Mouse (Mus musculus) hindbrain, embryonic 13.5 days (tissue): ENCODE measurements around the gene Tnr. TPM values are rescaled to one million over a fixed set of nuclear protein-coding genes. Genes with fewer than 3 reads are reported as not detected.
A peak's percentile ranks its signal among the peaks of the same experiment; 100 is the strongest.

Experiments used
- ATAC-seq: fragments of 200-750 bp; cut with Nextera tagmentation; 2 replicates; pipeline ENCODE4 v1.8.0; 2017; ENCODE audit warnings: moderate TSS enrichment; ENCODE audit not compliant: low FRiP score
- H3K27ac ChIP-seq: fragments of 300-500 bp; sonication (generic); 2 replicates; pipeline ENCODE4 v1.5.1; 2015; ENCODE audit warnings: inconsistent platforms, mild to moderate bottlenecking, moderate library complexity
- H3K27me3 ChIP-seq: fragments of 300-500 bp; sonication (generic); 2 replicates; pipeline ENCODE4 v1.6.1; 2015; ENCODE audit warnings: mild to moderate bottlenecking, inconsistent platforms
- H3K36me3 ChIP-seq: fragments of 300-500 bp; sonication (generic); 2 replicates; pipeline ENCODE4 v1.6.1; 2015; ENCODE audit warnings: mild to moderate bottlenecking, inconsistent platforms
- H3K4me1 ChIP-seq: fragments of 300-500 bp; sonication (generic); replicated peaks from 2 replicates; pipeline ENCODE4 v1.6.1; 2015; ENCODE audit warnings: inconsistent platforms
- H3K4me2 ChIP-seq: fragments of 300-500 bp; sonication (generic); 2 replicates; pipeline ENCODE4 v1.6.1; 2015; ENCODE audit warnings: inconsistent platforms, mild to moderate bottlenecking, moderate library complexity
- H3K4me3 ChIP-seq: fragments of 300-500 bp; sonication (generic); 2 replicates; pipeline ENCODE4 v1.5.1; 2015; ENCODE audit warnings: mild to moderate bottlenecking, inconsistent platforms
- H3K9ac ChIP-seq: fragments of 300-500 bp; sonication (generic); 2 replicates; pipeline ENCODE4 v1.6.1; 2015; ENCODE audit warnings: mild to moderate bottlenecking, inconsistent platforms
- H3K9me3 ChIP-seq: fragments of 300-500 bp; sonication (generic); 2 replicates; pipeline ENCODE4 v1.6.1; 2016; ENCODE audit warnings: inconsistent platforms
- WGBS: fragments of 180-500 bp; shearing (Covaris S2); methylation state at CpG from one replicate; pipeline ENCODE4 v1.1.7; 2015; 5-methylcytosine and 5-hydroxymethylcytosine counted together
- polyA plus RNA-seq: library from polyadenylated mRNA; unstranded; fragments of >200 nt; fragmentation: Nextera tagmentation; extraction: Ambion mirVana; gene quantifications from 2 replicates; pipeline ENCODE4 v1.2.1, GENCODE M21; 2015

Gene Tnr
- polyA plus RNA-seq, 1 experiment from 2014 or later, result 3.0 TPM

GRCm38 (mm10) chr1:159532841-159533569, 9.4 kb downstream of the Tnr start:
- no peak overlapping the region for H3K4me3 ChIP-seq
- H3K4me1 ChIP-seq, result peaks cover 14% of the 10 kb centered on the region
- no peak overlapping the region for H3K9ac ChIP-seq
- no peak overlapping the region for H3K4me2 ChIP-seq
- no peaks in the 10 kb centered on the region for H3K9me3 ChIP-seq
- 56% methylated on average over 4 of the region's 4 CpGs for WGBS
- no peaks in the 10 kb centered on the region for H3K36me3 ChIP-seq
- H3K27me3 ChIP-seq, result 0 out of 2 replicates have a peak, but pooled peaks cover 3% of the 10 kb centered on the region
- H3K27ac ChIP-seq, result no peak overlapping the region
- ATAC-seq, result no peak

GRCm38 (mm10) chr1:159535582-159535981, 12.0 kb downstream of the Tnr start:
- H3K9me3 ChIP-seq, result no peaks in the 10 kb centered on the region
- no peak for ATAC-seq
- H3K27ac ChIP-seq, result no peak overlapping the region
- H3K4me1 ChIP-seq, result peaks cover 17% of the 10 kb centered on the region
- no peak overlapping the region for H3K4me2 ChIP-seq
- H3K9ac ChIP-seq, result no peak overlapping the region
- 5% methylated on average over 4 of the region's 4 CpGs for whole genome bisulfite sequencing
- H3K36me3 ChIP-seq, result no peaks in the 10 kb centered on the region
- 0 out of 2 replicates have a peak, but pooled peaks cover 3% of the 10 kb centered on the region for H3K27me3 ChIP-seq
- no peak overlapping the region for H3K4me3 ChIP-seq

GRCm38 (mm10) chr1:159537541-159537940, 14.0 kb downstream of the Tnr start:
- Histone ChIP-seq H3K27me3 (0 out of 2 replicates have a peak, but pooled peaks cover 3% of the 10 kb centered on the region), H3K9me3 (no peaks in the 10 kb centered on the region), H3K9ac (no peak overlapping the region), H3K4me2 (no peak overlapping the region), H3K4me3 (no peak overlapping the region), H3K4me1 (peaks cover 12% of the 10 kb centered on the region), H3K27ac (no peak overlapping the region), H3K36me3 (no peaks in the 10 kb centered on the region)
- no peak for ATAC-seq

- ATAC-seq, result no peak
- 23% methylated on average over 7 of the region's 7 CpGs for WGBS
Observed at GRCm38 (mm10) chr1:159538076-159538475, 14.5 kb downstream of the Tnr start.

GRCm38 (mm10) chr1:159545470-159546145, 22.0 kb downstream of the Tnr start:
- H3K9me3 ChIP-seq, result no peaks in the 10 kb centered on the region
- H3K36me3 ChIP-seq, result no peaks in the 10 kb centered on the region
- H3K4me3 ChIP-seq, result no peak overlapping the region
- 45% methylated on average over 9 of the region's 9 CpGs for WGBS
- H3K4me2 ChIP-seq, result no peak overlapping the region
- H3K4me1 ChIP-seq, result peaks cover 13% of the 10 kb centered on the region
- 0 out of 2 replicates have a peak, but pooled peaks have one; percentile 28 for ATAC-seq
- H3K27me3 ChIP-seq, result no peaks in the 10 kb centered on the region
- H3K27ac ChIP-seq, result peak overlapping the region; percentile 23; the same call in 1 of the 2 replicates
- no peak overlapping the region; the same call in 1 of the 2 replicates for H3K9ac ChIP-seq

More at GRCm38 (mm10) chr1:159538076-159538475, 14.5 kb downstream of the Tnr start:
- H3K36me3 ChIP-seq, result no peaks in the 10 kb centered on the region
- H3K27me3 ChIP-seq, result 0 out of 2 replicates have a peak, but pooled peaks cover 3% of the 10 kb centered on the region
- no peaks in the 10 kb centered on the region for H3K9me3 ChIP-seq
- peaks cover 12% of the 10 kb centered on the region for H3K4me1 ChIP-seq
- no peak overlapping the region for H3K4me2 ChIP-seq
- H3K9ac ChIP-seq, result no peak overlapping the region
- H3K27ac ChIP-seq, result no peak overlapping the region
- no peak overlapping the region for H3K4me3 ChIP-seq

GRCm38 (mm10) chr1:159551036-159551435, 27.5 kb downstream of the Tnr start:
- no peak overlapping the region for H3K4me2 ChIP-seq
- no peak for ATAC-seq
- H3K27me3 ChIP-seq, result no peaks in the 10 kb centered on the region
- no peaks in the 10 kb centered on the region for H3K9me3 ChIP-seq
- peak overlapping the region; percentile 18; the same call in 1 of the 2 replicates for H3K27ac ChIP-seq
- 63% methylated on average over 10 of the region's 10 CpGs for WGBS
- no peaks in the 10 kb centered on the region for H3K36me3 ChIP-seq
- no peak overlapping the region for H3K4me3 ChIP-seq
- no peak overlapping the region for H3K9ac ChIP-seq
- H3K4me1 ChIP-seq, result peaks cover 18% of the 10 kb centered on the region

- 26% methylated on average over 17 of the region's 17 CpGs for WGBS
Observed at GRCm38 (mm10) chr1:159551591-159552442, 28.2 kb downstream of the Tnr start.

GRCm38 (mm10) chr1:159561616-159562015, 38.0 kb downstream of the Tnr start:
- WGBS, result 79% methylated on average over 3 of the region's 3 CpGs
- H3K4me1 ChIP-seq, result no peaks in the 10 kb centered on the region
- no peak overlapping the region for H3K27ac ChIP-seq
- no peak overlapping the region for H3K4me2 ChIP-seq
- ATAC-seq, result no peak
- no peaks in the 10 kb centered on the region for H3K9me3 ChIP-seq
- H3K36me3 ChIP-seq, result no peaks in the 10 kb centered on the region
- H3K4me3 ChIP-seq, result no peak overlapping the region
- H3K27me3 ChIP-seq, result no peaks in the 10 kb centered on the region
- H3K9ac ChIP-seq, result no peak overlapping the region

More at GRCm38 (mm10) chr1:159551591-159552442, 28.2 kb downstream of the Tnr start:
- Histone ChIP-seq H3K36me3 (no peaks in the 10 kb centered on the region), H3K27me3 (no peaks in the 10 kb centered on the region), H3K27ac (peak overlapping the region; percentile 68), H3K4me2 (peak overlapping the region; percentile 10; the same call in 1 of the 2 replicates), H3K9ac (peak overlapping the region; percentile 46; the same call in 1 of the 2 replicates), H3K4me3 (no peak overlapping the region), H3K4me1 (peaks cover 15% of the 10 kb centered on the region), H3K9me3 (no peaks in the 10 kb centered on the region)
- ATAC-seq, result no peak; the same call in 1 of the 2 replicates

- Histone ChIP-seq H3K4me1 (peaks cover 3% of the 10 kb centered on the region), H3K4me3 (no peak overlapping the region), H3K27me3 (no peaks in the 10 kb centered on the region), H3K27ac (no peak overlapping the region), H3K4me2 (no peak overlapping the region), H3K36me3 (no peaks in the 10 kb centered on the region), H3K9me3 (no peaks in the 10 kb centered on the region), H3K9ac (no peak overlapping the region)
- no peak for ATAC-seq
- 91% methylated on average over 1 of the region's 1 CpGs for WGBS
Observed at GRCm38 (mm10) chr1:159565129-159565528, 41.6 kb downstream of the Tnr start.

GRCm38 (mm10) chr1:159566046-159566445, 42.5 kb downstream of the Tnr start:
- WGBS, result 79% methylated on average over 6 of the region's 6 CpGs
- no peak overlapping the region for H3K9ac ChIP-seq
- H3K4me3 ChIP-seq, result no peak overlapping the region
- ATAC-seq, result no peak
- H3K27me3 ChIP-seq, result no peaks in the 10 kb centered on the region
- H3K4me2 ChIP-seq, result no peak overlapping the region
- no peak overlapping the region for H3K27ac ChIP-seq
- H3K36me3 ChIP-seq, result no peaks in the 10 kb centered on the region
- H3K9me3 ChIP-seq, result no peaks in the 10 kb centered on the region
- peaks cover 12% of the 10 kb centered on the region for H3K4me1 ChIP-seq

GRCm38 (mm10) chr1:159567171-159567570, 43.6 kb downstream of the Tnr start:
- ATAC-seq, result no peak
- no peak overlapping the region for H3K4me2 ChIP-seq
- H3K36me3 ChIP-seq, result no peaks in the 10 kb centered on the region
- H3K9ac ChIP-seq, result no peak overlapping the region
- H3K27ac ChIP-seq, result no peak overlapping the region
- H3K4me1 ChIP-seq, result peaks cover 12% of the 10 kb centered on the region
- WGBS, result 87% methylated on average over 7 of the region's 7 CpGs
- no peaks in the 10 kb centered on the region for H3K9me3 ChIP-seq
- no peaks in the 10 kb centered on the region for H3K27me3 ChIP-seq
- no peak overlapping the region for H3K4me3 ChIP-seq

- Histone ChIP-seq H3K27me3 (no peaks in the 10 kb centered on the region), H3K36me3 (no peaks in the 10 kb centered on the region), H3K27ac (peak overlapping the region; percentile 35; the same call in 1 of the 2 replicates), H3K9ac (0 out of 2 replicates have a peak overlapping the region, but pooled peaks have one; percentile 44), H3K9me3 (no peaks in the 10 kb centered on the region), H3K4me3 (no peak overlapping the region), H3K4me2 (peak overlapping the region; percentile 9; the same call in 1 of the 2 replicates), H3K4me1 (peaks cover 12% of the 10 kb centered on the region)
- ATAC-seq, result peak; percentile 74
- WGBS, result 21% methylated on average over 8 of the region's 8 CpGs
Observed at GRCm38 (mm10) chr1:159570270-159570669, 46.7 kb downstream of the Tnr start.
